Mouse (Mus musculus): Measurements from ENCODE around the gene Chac1.
A peak's percentile ranks its signal among the peaks of the same experiment; 100 is the strongest.

Chac1 gene

GRCm38 (mm10) chr2:119328546-119328945 lies 22.5 kb upstream of the Chac1 start:
- no peak for DNase-seq

- DNase-seq: no peak
Measured at GRCm38 (mm10) chr2:119329123-119329817, 21.8 kb upstream of the Chac1 start.

GRCm38 (mm10) chr2:119330795-119331194 lies 20.2 kb upstream of the Chac1 start:
- DNase-seq: no peak

- no peak for DNase-seq
Measured at GRCm38 (mm10) chr2:119332177-119332661, 18.8 kb upstream of the Chac1 start.

- DNase-seq: no peak
Measured at GRCm38 (mm10) chr2:119334135-119334534, 16.9 kb upstream of the Chac1 start.

GRCm38 (mm10) chr2:119334964-119335525 lies 16.0 kb upstream of the Chac1 start:
- DNase-seq: no peak

- no peak for DNase-seq
Measured at GRCm38 (mm10) chr2:119335535-119335934, 15.5 kb upstream of the Chac1 start.

GRCm38 (mm10) chr2:119336002-119336401 lies 15.0 kb upstream of the Chac1 start:
- no peak for DNase-seq

- peak; percentile 41 for DNase-seq
Measured at GRCm38 (mm10) chr2:119336470-119336869, 14.6 kb upstream of the Chac1 start.

- peak; percentile 94 for DNase-seq
Measured at GRCm38 (mm10) chr2:119337425-119338265, 13.4 kb upstream of the Chac1 start.

GRCm38 (mm10) chr2:119344537-119345138 lies 6.4 kb upstream of the Chac1 start:
- no peak for DNase-seq

GRCm38 (mm10) chr2:119353707-119354106 lies 2.7 kb downstream of the Chac1 start:
- no peak for DNase-seq

- no peak for DNase-seq
Measured at GRCm38 (mm10) chr2:119355089-119355488, 4.1 kb downstream of the Chac1 start.

GRCm38 (mm10) chr2:119355651-119356050 lies 4.6 kb downstream of the Chac1 start:
- no peak for DNase-seq

- no peak for DNase-seq
Measured at GRCm38 (mm10) chr2:119356310-119356709, 5.3 kb downstream of the Chac1 start.

GRCm38 (mm10) chr2:119356805-119357204 lies 5.8 kb downstream of the Chac1 start:
- peak; percentile 47 for DNase-seq

GRCm38 (mm10) chr2:119358249-119358648 lies 7.2 kb downstream of the Chac1 start:
- DNase-seq: no peak

- no peak for DNase-seq
Measured at GRCm38 (mm10) chr2:119359721-119360291, 8.8 kb downstream of the Chac1 start.

- DNase-seq: no peak
Measured at GRCm38 (mm10) chr2:119364969-119365368, 13.9 kb downstream of the Chac1 start.

GRCm38 (mm10) chr2:119367346-119367745 lies 16.3 kb downstream of the Chac1 start:
- no peak for DNase-seq

GRCm38 (mm10) chr2:119370116-119370515 lies 19.1 kb downstream of the Chac1 start:
- no peak for DNase-seq

- DNase-seq: peak; percentile 56
Measured at GRCm38 (mm10) chr2:119377286-119377685, 26.3 kb downstream of the Chac1 start.

- DNase-seq: peak; percentile 53
Measured at GRCm38 (mm10) chr2:119377826-119378225, 26.8 kb downstream of the Chac1 start.
